Mouse (Mus musculus) embryonic fibroblast, embryonic 13.5 days (primary cell): ENCODE data around the gene Lekr1. TPM values are rescaled to one million over a fixed set of nuclear protein-coding genes. Genes with fewer than 3 reads are reported as not detected.

Source experiments
- H3K27ac ChIP-seq: 2 replicates; pipeline ENCODE4 v1.5.1; 2012; ENCODE audit warnings: low read length, control low read depth, inconsistent platforms; ENCODE audit not compliant: insufficient read depth
- H3K4me1 ChIP-seq: 2 replicates; pipeline ENCODE4 v1.6.1; 2011; ENCODE audit warnings: low read length; ENCODE audit not compliant: control insufficient read depth, insufficient read depth
- H3K4me3 ChIP-seq: 2 replicates; pipeline ENCODE4 v1.5.1; 2011; ENCODE audit warnings: mild to moderate bottlenecking, control low read depth, low read length; ENCODE audit not compliant: insufficient read depth
- CTCF ChIP-seq: IDR thresholded peaks from 2 replicates; pipeline ENCODE4 v1.5.1; 2011; ENCODE audit warnings: mild to moderate bottlenecking, control low read depth, low read length, moderate library complexity, borderline replicate concordance; ENCODE audit not compliant: insufficient read depth
- POLR2A ChIP-seq: IDR thresholded peaks from 2 replicates; pipeline ENCODE4 v1.6.1; 2011; ENCODE audit warnings: low read depth, mild to moderate bottlenecking, control low read depth, low read length, moderate library complexity
- polyA plus RNA-seq: library from polyadenylated mRNA; stranded (reverse); fragments of >200 nt; gene quantifications from 2 replicates; pipeline ENCODE4 v1.2.4, GENCODE M21; 2011; ENCODE audit warnings: low read depth; ENCODE audit not compliant: missing spikeins, insufficient read length

Gene Lekr1
- polyA plus RNA-seq, 1 experiment = 5.2 TPM

DNA sequence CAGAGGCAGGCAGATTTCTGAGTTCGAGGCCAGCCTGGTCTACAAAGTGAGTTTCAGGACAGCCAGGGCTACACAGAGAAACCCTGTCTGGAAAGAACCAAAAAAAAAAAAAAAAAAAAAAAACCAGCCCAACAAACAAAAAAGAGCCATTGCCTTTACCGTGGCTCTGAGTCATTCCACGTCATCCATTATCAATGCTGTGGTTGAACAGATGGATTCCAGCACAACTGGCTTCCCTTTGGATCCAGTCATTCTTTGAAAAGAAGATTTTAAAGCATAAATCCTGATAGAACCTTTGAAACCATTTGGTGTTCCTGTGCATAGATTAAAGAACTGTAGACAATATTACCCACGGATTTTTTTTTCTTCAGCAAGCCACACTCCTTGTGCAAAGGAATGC, 32.4 kb upstream of the Lekr1 start:
- H3K4me1 ChIP-seq = peaks cover 12% of the 10 kb centered on the region
- TF ChIP-seq POLR2A (no peak), CTCF (no peak)
- peak overlapping the region; percentile 39 for H3K27ac ChIP-seq
- no peak overlapping the region for H3K4me3 ChIP-seq

DNA sequence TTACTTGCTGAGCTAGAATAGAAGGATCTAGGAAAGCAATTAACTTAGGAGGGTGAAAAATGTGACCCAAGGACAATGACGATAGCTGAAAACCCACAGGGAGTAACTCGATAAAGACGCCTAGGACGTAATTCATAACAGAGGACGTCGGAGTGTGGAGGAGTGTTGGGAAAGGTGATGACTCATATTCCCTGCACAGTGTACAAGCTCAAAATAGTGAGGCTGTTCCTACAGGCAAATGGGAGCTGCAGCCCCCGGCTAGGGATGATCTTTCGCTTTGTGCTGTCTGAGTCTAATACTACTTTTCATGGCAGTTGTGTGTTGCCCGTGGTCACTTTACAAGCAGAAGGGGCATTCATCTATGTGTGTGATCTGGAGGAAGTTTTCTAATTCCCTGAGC, 30.0 kb upstream of the Lekr1 start:
- Histone ChIP-seq H3K27ac (peak overlapping the region; percentile 39; the same call in 1 of the 2 replicates), H3K4me3 (no peak overlapping the region), H3K4me1 (peaks cover 12% of the 10 kb centered on the region)
- TF ChIP-seq CTCF (no peak), POLR2A (no peak)

DNA sequence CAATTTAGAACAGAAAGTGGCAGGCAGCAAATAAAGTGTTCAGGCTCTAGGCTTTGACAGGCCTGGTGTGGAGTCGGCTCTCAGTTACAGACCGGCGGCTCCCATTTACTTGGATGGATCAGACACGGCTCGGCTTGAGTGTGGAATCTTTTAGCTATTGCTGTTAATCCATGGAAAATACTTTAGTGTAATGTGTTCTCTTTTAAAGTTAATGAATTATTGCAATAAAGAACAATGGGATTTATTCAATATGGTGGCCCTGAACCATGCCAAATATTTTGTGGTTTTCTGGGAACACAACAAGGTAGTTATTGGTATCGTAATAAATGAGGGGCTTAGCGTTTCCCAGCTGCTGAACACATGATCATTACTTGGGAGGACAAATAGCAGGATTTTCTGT, 28.7 kb upstream of the Lekr1 start:
- TF ChIP-seq POLR2A (no peak), CTCF (no peak)
- H3K4me1 ChIP-seq = peaks cover 12% of the 10 kb centered on the region
- no peak overlapping the region for H3K27ac ChIP-seq
- H3K4me3 ChIP-seq = no peak overlapping the region

DNA sequence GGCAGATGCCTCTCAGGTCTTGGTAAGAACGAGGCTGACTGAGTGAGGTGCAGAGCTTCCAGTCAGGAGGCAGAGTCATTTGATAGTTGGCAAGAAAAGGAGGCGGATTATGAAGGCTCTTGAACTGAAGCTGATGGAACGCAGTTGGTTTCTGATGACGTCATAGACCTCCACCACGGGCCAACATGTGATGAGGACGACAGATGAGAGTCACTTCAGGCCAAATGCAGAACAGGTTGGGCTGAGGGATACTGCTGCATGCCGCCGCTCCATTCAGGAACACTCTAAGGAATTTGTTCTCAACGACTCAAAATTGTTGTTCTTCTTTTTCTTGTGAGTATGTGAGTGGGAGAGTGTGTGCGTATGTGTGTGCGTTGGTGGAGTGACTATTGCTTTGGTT, 27.1 kb upstream of the Lekr1 start:
- H3K27ac ChIP-seq = no peak overlapping the region
- peaks cover 18% of the 10 kb centered on the region for H3K4me1 ChIP-seq
- H3K4me3 ChIP-seq = no peak overlapping the region
- TF ChIP-seq CTCF (no peak), POLR2A (no peak)

DNA sequence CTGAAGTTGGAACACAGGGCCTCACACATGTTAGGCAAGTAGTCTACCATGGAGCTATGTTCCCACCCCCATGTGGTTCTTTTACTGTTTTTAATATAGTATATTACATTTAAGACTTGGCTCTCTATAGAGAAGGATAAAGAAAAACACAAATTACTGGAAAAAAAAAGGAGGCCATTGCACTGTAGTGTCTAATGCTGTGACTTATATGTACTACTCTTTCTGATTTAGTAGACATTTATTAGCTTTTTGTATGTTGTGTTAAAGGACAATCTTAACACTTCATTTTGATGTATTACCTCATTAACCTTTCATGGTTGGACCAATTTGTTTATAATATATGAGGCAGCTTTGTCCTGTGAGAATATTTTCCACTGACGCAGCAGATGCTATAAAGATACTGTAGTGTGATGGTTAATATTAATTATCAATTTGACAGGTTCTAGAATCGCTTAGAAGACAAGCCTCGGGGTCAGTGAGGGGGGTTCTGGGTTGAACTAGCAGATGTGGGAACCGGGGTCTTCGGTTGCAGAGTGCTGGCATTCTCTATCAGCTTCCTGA, 26.5 kb upstream of the Lekr1 start:
- H3K4me3 ChIP-seq = no peak overlapping the region
- no peak overlapping the region for H3K27ac ChIP-seq
- H3K4me1 ChIP-seq = peaks cover 15% of the 10 kb centered on the region
- TF ChIP-seq CTCF = no peak
- no peak for TF ChIP-seq POLR2A

DNA sequence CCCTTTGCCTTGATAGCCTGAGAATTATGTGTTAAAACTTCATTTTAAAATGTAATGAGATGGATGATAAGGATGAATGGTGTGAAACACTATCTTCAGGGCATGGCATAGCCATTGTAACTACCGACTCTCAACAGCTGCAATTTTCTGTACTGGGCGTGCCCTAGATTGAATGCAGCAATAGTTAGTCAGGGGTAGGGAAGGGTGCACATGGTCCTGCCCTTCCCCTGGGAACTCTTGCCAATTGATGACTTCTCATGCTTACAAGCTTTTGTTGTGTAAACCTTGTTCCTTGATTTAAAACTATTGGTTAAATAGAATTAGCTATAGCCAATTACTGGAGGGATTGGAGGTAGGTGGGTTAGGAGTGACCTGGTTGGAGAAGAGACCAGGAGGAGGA, 23.1 kb upstream of the Lekr1 start:
- no peak for TF ChIP-seq CTCF
- no peak for TF ChIP-seq POLR2A
- Histone ChIP-seq H3K4me1 (0 out of 2 replicates have a peak, but pooled peaks cover 7% of the 10 kb centered on the region), H3K4me3 (no peak overlapping the region), H3K27ac (peak overlapping the region; percentile 47; the same call in 1 of the 2 replicates)

DNA sequence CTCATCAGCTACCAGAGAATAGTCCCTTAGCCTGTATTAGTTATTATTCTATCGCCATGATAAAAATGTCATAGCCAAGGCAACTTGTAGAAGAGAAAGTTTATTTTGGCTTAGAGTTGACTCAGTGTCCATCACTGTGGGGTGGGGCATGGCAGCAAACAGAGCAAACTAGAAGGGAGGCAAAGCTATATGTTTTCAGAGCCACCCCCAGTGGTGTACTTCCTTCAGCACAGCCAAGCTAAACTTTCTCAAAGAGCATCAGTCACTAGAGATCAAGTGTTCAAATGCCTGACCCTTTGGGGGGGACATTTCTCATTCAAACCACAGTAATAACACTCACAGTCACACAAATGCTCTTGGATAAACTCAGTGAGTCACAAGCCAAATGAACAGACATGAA, 22.4 kb upstream of the Lekr1 start:
- peak overlapping the region; percentile 47; the same call in 1 of the 2 replicates for H3K27ac ChIP-seq
- TF ChIP-seq CTCF = no peak
- TF ChIP-seq POLR2A = no peak
- H3K4me1 ChIP-seq = 0 out of 2 replicates have a peak, but pooled peaks cover 7% of the 10 kb centered on the region
- H3K4me3 ChIP-seq = no peak overlapping the region

DNA sequence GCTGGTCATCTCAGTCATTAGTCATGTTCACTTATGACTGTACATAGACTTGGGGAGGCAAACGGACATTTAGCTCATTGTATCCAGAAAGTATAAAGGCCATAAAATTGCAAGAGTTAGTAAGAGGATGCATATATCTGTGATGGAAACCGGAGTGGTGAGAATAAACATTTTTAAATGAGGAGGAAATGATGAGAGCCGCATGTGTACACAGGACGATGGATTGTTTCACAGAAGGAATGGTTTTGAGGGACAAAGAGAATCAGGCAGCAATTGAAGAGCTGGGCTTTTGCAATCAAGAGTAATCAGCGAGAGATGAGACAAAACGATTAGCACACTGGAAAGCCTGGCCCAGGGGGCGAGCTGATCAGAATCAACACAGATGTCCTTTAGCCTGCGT, 18.4 kb upstream of the Lekr1 start:
- no peak for TF ChIP-seq CTCF
- no peak for TF ChIP-seq POLR2A
- H3K27ac ChIP-seq = peak overlapping the region; percentile 58; the same call in 1 of the 2 replicates

DNA sequence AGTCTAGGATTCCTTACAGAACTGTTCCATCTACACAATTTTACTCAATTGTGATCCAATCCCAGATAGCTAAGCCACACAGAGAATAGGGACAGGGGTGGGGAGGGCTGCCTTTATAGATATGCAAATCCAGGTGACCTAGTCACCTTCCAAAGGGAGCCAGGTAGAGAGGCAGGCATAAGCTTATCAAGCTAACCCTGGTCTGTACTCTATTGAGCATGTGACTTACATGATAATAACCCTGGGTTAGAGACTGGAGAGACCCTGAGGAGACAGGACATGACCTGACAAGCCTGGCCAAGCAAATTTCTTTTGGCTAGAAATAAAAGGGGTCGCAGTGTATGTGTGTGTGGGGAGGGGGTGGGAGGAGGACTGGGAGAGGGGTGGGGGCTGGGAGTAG, 17.1 kb upstream of the Lekr1 start:
- no peak overlapping the region for H3K27ac ChIP-seq
- TF ChIP-seq CTCF (no peak), POLR2A (no peak)
- no peak overlapping the region for H3K4me3 ChIP-seq
- H3K4me1 ChIP-seq = no peaks in the 10 kb centered on the region

More for the DNA sequence above, 18.4 kb upstream of the Lekr1 start:
- 0 out of 2 replicates have a peak, but pooled peaks cover 7% of the 10 kb centered on the region for H3K4me1 ChIP-seq
- H3K4me3 ChIP-seq = no peak overlapping the region

DNA sequence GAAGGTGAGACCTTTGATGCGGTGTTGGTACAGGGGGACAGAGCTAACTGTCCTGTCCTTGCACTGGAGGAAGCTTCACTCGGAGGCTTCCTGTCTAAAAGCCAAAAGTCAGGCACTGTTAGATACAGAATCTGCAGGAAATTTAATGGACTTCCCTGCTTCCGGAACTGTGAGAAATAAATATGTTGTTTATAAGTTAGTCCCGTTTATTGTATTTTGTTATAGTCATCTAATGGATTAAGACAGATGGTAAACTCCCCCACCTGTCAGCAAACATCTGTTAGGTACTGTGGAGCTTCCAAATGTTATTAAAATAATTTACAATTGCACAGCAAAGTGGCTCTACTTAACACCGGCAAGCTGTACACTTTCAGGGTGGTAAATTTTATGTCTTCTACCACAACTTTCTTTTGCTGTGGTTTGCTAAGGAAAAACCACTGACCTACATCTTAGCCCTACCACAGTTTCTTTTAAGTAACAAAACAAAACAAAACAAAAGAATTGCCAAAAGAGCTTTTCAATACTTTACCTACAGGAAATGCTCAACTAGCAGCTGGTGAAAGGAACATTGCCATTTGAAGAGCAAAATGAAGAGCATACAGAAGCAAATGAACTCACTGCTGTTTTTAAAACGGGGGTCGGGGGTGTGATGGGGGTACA, 15.7 kb upstream of the Lekr1 start:
- Histone ChIP-seq H3K27ac (no peak overlapping the region), H3K4me3 (no peak overlapping the region), H3K4me1 (no peaks in the 10 kb centered on the region)
- TF ChIP-seq CTCF (no peak), POLR2A (no peak)
